In the genomic region with DNA sequence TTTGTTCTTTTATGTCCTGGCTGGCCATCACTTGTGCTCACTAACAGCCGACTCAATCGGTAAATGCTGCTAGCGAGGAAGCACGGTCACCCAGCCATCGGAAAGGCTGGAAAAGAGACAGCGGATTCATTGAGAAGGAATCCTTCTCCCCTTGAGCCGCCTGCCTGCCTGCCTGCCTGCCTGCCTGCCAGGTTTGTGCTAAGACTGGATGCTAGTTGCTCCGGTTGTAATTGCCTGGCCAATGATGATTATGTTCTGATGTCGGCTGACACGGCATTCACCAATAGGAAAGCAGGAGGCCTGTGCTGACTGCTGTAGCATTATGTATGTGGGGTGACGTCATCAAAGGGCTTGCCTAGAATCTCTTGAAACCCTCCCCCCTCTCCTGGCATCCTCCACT, we compare ENCODE assay signal across 8 mouse cellular contexts. TPM values are rescaled to one million over a fixed set of nuclear protein-coding genes. Genes with fewer than 3 reads are reported as not detected.
DNase-seq lines count a peak whose midpoint lies in the region; ATAC-seq and TF ChIP-seq lines count a peak whose summit lies in the region.

No protein-coding gene starts in this region.

- peak overlapping the region; percentile 60 for H3K4me2 ChIP-seq in hindbrain, postnatal 0 days (ENCODE audit: low read depth, low read length)

- WGBS in hindbrain, postnatal 0 days, result under 1% methylated on average over 11 of the region's 11 CpGs

- peak overlapping the region; percentile 98 for H3K9ac ChIP-seq in hindbrain, postnatal 0 days (replicated peaks; ENCODE audit: low read length)

- no peaks in the 10 kb centered on the region for H3K9me3 ChIP-seq in hindbrain, postnatal 0 days (ENCODE audit: low read length)

- no peak; the same call in 1 of the 2 replicates for TF ChIP-seq CTCF in hindbrain, postnatal 0 days (IDR thresholded peaks at IDR 0.05; ENCODE audit: low read depth)
- no peak for TF ChIP-seq CTCF in left cerebral cortex, adult 2 months (IDR thresholded peaks at IDR 0.05)

- intact Hi-C loops in left cerebral cortex, adult 2 months (cut with DNase I), result no loop called here

- peak; percentile 86 for DNase-seq in WW6 (ENCODE audit: low read depth, low spot score)
- peak; percentile 69 to 80 for DNase-seq in cerebellum, postnatal 4 days (ENCODE audit: low spot score in 2 of 2)
- DNase-seq in gastrocnemius, adult 18-20 months (ENCODE audit: low spot score), result peak; percentile 70
- DNase-seq in hindbrain, postnatal 0 days (ENCODE audit: low spot score), result peak; percentile 99
- DNase-seq in left cerebral cortex, adult 2 months (ENCODE audit: extremely low spot score in 1 of 2, low spot score in 2 of 2), result peak; percentile 90 to 91
- DNase-seq in right cerebral cortex, adult 2 months (ENCODE audit: low spot score in 2 of 2), result peak; percentile 93 to 94
- peak; percentile 79 for DNase-seq in urinary bladder, postnatal 14 days (ENCODE audit: low spot score)

- no peaks in the 10 kb centered on the region for H3K27me3 ChIP-seq in hindbrain, postnatal 0 days (ENCODE audit: insufficient read depth, low read length)

- ATAC-seq in hindbrain, postnatal 0 days, result peak; percentile 95
- ATAC-seq in megakaryocyte, adult 5-6 weeks (ENCODE audit: poor library complexity, severe bottlenecking), result peak; percentile 75

- H3K4me3 ChIP-seq in hindbrain, postnatal 0 days (ENCODE audit: low read length), result peak overlapping the region; percentile 84
- peak overlapping the region; percentile 92 for H3K4me3 ChIP-seq in left cerebral cortex, adult 2 months

- H3K36me3 ChIP-seq in hindbrain, postnatal 0 days (ENCODE audit: insufficient read depth, low read length), result no peaks in the 10 kb centered on the region

- 0 out of 2 replicates have a peak, but pooled peaks cover 4% of the 10 kb centered on the region for H3K4me1 ChIP-seq in hindbrain, postnatal 0 days (ENCODE audit: insufficient read depth, low read length)

- H3K27ac ChIP-seq in hindbrain, postnatal 0 days, result peak overlapping the region; percentile 92
- peak overlapping the region; percentile 86 for H3K27ac ChIP-seq in left cerebral cortex, adult 2 months

RNA-seq across cellular contexts. Expression of a gene that starts 4.0 kb away (rescaled TPM):
- under 1 TPM; 0.39 to 0.62 TPM for total RNA-seq in gastrocnemius, adult 18-20 months (2021)
- total RNA-seq in hindbrain, postnatal 0 days (2014; rRNA removed), result 49.3 and 56.1 TPM in 2 replicates
- 38.0 and 40.8 TPM in 2 replicates for polyA plus RNA-seq in hindbrain, postnatal 0 days (2015; fragmentation: Nextera tagmentation; extraction: Ambion mirVana)
- 10 to 100 TPM; 27.5 to 29.3 TPM for total RNA-seq in left cerebral cortex, adult 2 months (2021)
- total RNA-seq in megakaryocyte, adult 5-6 weeks (2015), result 11.8 and 13.7 TPM in 2 replicates
- total RNA-seq in megakaryocyte, adult 5-6 weeks (2017), result 9.5 and 10.6 TPM in 2 replicates

Comparison
In these comparisons a context has a peak if more than half of its experiments do, and no peak if none do; other contexts are left out.
1. Peak in every context shown above with its lines: DNase-seq, ATAC-seq, H3K4me3 ChIP-seq and H3K27ac ChIP-seq.
2. RNA of a gene that starts 4.0 kb away (total RNA-seq): 49.3 to 56.1 TPM in hindbrain, postnatal 0 days, 27.5 to 29.3 TPM in left cerebral cortex, adult 2 months and 9.5 to 13.7 TPM in megakaryocyte, adult 5-6 weeks; 0.39 to 0.62 TPM in gastrocnemius, adult 18-20 months; every median in the first group is over 4 times any median in the second.